Comparison of ENCODE assay signal across 7 mouse cellular contexts in genomic region chr3:31083507-31084245, GRCm38 (mm10). TPM values are rescaled to one million over a fixed set of nuclear protein-coding genes. Genes with fewer than 3 reads are reported as not detected.
DNase-seq lines count a peak whose midpoint lies in the region; ATAC-seq and TF ChIP-seq lines count a peak whose summit lies in the region.

No protein-coding gene starts in this region.

- TF ChIP-seq EP300 in lung, postnatal 0 days (IDR thresholded peaks at IDR 0.05) = no peak

- H3K27ac ChIP-seq in forebrain, embryonic 15.5 days (replicated peaks) = no peak overlapping the region; the same call in 1 of the 2 replicates
- H3K27ac ChIP-seq in lung, postnatal 0 days (ENCODE audit: low read length) = no peak overlapping the region

- no peak for TF ChIP-seq CTCF in lung, postnatal 0 days (IDR thresholded peaks at IDR 0.05)

- no peaks in the 10 kb centered on the region for H3K36me3 ChIP-seq in forebrain, embryonic 15.5 days
- H3K36me3 ChIP-seq in lung, postnatal 0 days (ENCODE audit: insufficient read depth, low read length) = no peaks in the 10 kb centered on the region

- 26% methylated on average over 12 of the region's 12 CpGs for WGBS in forebrain, embryonic 15.5 days
- WGBS in lung, postnatal 0 days = 16% methylated on average over 12 of the region's 12 CpGs

- no peaks in the 10 kb centered on the region for H3K9me3 ChIP-seq in forebrain, embryonic 15.5 days
- H3K9me3 ChIP-seq in lung, postnatal 0 days (ENCODE audit: low read length) = no peaks in the 10 kb centered on the region

- ATAC-seq in forebrain, embryonic 15.5 days (replicated peaks) = peak; percentile 47
- peak; percentile 43 for ATAC-seq in lung, postnatal 0 days
- no peak; the same call in 1 of the 2 replicates for ATAC-seq in frontal cortex, adult (ENCODE audit: low TSS enrichment)

- H3K4me1 ChIP-seq in forebrain, embryonic 15.5 days = peaks cover 9% of the 10 kb centered on the region
- H3K4me1 ChIP-seq in lung, postnatal 0 days (ENCODE audit: insufficient read depth, low read depth, low read length) = peaks cover 9% of the 10 kb centered on the region

- no peak overlapping the region for H3K4me3 ChIP-seq in forebrain, embryonic 15.5 days
- no peak overlapping the region for H3K4me3 ChIP-seq in lung, postnatal 0 days (ENCODE audit: low read depth, low read length)

- DNase-seq in spleen, adult 18-20 months = peak; percentile 21 to 46
- no peak for DNase-seq in spleen, adult 12 weeks (ENCODE audit: low spot score)
- peak; percentile 76 for DNase-seq in kidney, adult 18-20 months
- peak; percentile 51 for DNase-seq in lung, postnatal 0 days (ENCODE audit: low spot score)
- DNase-seq in spleen, postnatal 10 days (ENCODE audit: low spot score in 2 of 2) = peak; percentile 12 to 30

- H3K4me2 ChIP-seq in forebrain, embryonic 15.5 days (replicated peaks) = 0 out of 2 replicates have a peak overlapping the region, but pooled peaks have one; percentile 4
- peak overlapping the region; percentile 41 for H3K4me2 ChIP-seq in lung, postnatal 0 days (replicated peaks; ENCODE audit: low read depth, low read length)

- H3K9ac ChIP-seq in forebrain, embryonic 15.5 days (replicated peaks) = no peak overlapping the region
- H3K9ac ChIP-seq in lung, postnatal 0 days (replicated peaks; ENCODE audit: low read depth) = no peak overlapping the region

- H3K27me3 ChIP-seq in forebrain, embryonic 15.5 days = no peaks in the 10 kb centered on the region
- H3K27me3 ChIP-seq in lung, postnatal 0 days (replicated peaks; ENCODE audit: insufficient read depth, low read length) = no peaks in the 10 kb centered on the region

RNA-seq across cellular contexts. Expression of gene Skil, which starts 11.2 kb away (rescaled TPM):
- polyA plus RNA-seq in forebrain, embryonic 15.5 days (2015; fragmentation: Nextera tagmentation; extraction: Ambion mirVana) = 28.6 and 30.7 TPM in 2 replicates
- 24.8 and 29.6 TPM in 2 replicates for polyA plus RNA-seq in lung, postnatal 0 days (2015; fragmentation: Nextera tagmentation; extraction: Ambion mirVana)
